Mouse (Mus musculus) hindbrain, embryonic 16.5 days (tissue): Measurements from ENCODE around the gene Megf9. TPM values are rescaled to one million over a fixed set of nuclear protein-coding genes. Genes with fewer than 3 reads are reported as not detected.

Experiments
- ATAC-seq: fragments of 200-750 bp; cut with Nextera tagmentation; 2 replicates; pipeline ENCODE4 v1.8.0; 2017; ENCODE audit warnings: moderate TSS enrichment, moderate library complexity
- H3K27ac ChIP-seq: fragments of 300-500 bp; sonication (generic); 2 replicates; pipeline ENCODE4 v1.5.1; 2014; ENCODE audit warnings: low read depth, mild to moderate bottlenecking, control low read depth, low read length, moderate library complexity
- H3K27me3 ChIP-seq: fragments of 300-500 bp; sonication (generic); replicated peaks from 2 replicates; pipeline ENCODE4 v1.6.1; 2014; ENCODE audit warnings: low read length; ENCODE audit not compliant: control insufficient read depth, insufficient read depth
- H3K36me3 ChIP-seq: fragments of 300-500 bp; sonication (generic); 2 replicates; pipeline ENCODE4 v1.6.1; 2014; ENCODE audit warnings: mild to moderate bottlenecking, low read length, moderate library complexity, mixed read lengths; ENCODE audit not compliant: control insufficient read depth, insufficient read depth
- H3K4me1 ChIP-seq: fragments of 300-500 bp; sonication (generic); 2 replicates; pipeline ENCODE4 v1.6.1; 2014; ENCODE audit warnings: low read depth, low read length; ENCODE audit not compliant: control insufficient read depth, insufficient read depth
- H3K4me2 ChIP-seq: fragments of 300-500 bp; sonication (generic); 2 replicates; pipeline ENCODE4 v1.6.1; 2014; ENCODE audit warnings: mild to moderate bottlenecking, low read length, control low read depth, moderate library complexity
- H3K4me3 ChIP-seq: fragments of 300-500 bp; sonication (generic); 2 replicates; pipeline ENCODE4 v1.5.1; 2014; ENCODE audit warnings: mild to moderate bottlenecking, low read length, control low read depth, moderate library complexity
- H3K9ac ChIP-seq: fragments of 300-500 bp; sonication (generic); 2 replicates; pipeline ENCODE4 v1.6.1; 2014; ENCODE audit warnings: low read depth, mild to moderate bottlenecking, control low read depth, low read length, moderate library complexity
- H3K9me3 ChIP-seq: fragments of 300-500 bp; sonication (generic); 2 replicates; pipeline ENCODE4 v1.6.1; 2014; ENCODE audit warnings: mild to moderate bottlenecking, low read length, moderate library complexity; ENCODE audit not compliant: control insufficient read depth
- WGBS: fragments of 180-500 bp; shearing (Covaris S2); extraction: QIAGEN DNeasy Blood & Tissue Kit; methylation state at CpG from one replicate; pipeline ENCODE4 v1.1.7; 2014; 5-methylcytosine and 5-hydroxymethylcytosine counted together
- polyA plus RNA-seq: library from polyadenylated mRNA; unstranded; fragments of >200 nt; fragmentation: Nextera tagmentation; extraction: Ambion mirVana; gene quantifications from 2 replicates; pipeline ENCODE4 v1.2.1, GENCODE M21; 2015

The Megf9 gene
- polyA plus RNA-seq, 1 experiment from 2014 or later, result 22.4 TPM

DNA sequence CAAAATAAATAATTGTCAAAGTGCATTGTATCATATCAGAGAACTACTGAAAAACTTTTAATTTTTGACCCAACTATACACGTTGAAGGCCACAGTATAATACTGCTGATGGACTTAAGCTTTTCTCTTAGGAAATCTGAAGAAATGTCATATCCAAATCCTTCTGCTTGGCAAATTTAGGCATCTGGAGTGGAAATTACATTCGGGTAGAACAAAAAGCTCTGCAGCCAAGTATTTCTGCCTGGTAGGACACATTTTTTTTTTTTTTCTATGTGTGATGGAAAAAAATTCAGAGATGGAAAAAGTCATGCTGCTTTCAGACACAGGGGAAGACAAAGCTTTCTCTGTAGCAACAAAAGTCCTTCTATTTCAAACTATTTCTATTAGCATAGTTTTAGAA lies 63.4 kb downstream of the Megf9 start:
- Histone ChIP-seq H3K4me3 (no peak overlapping the region), H3K4me2 (no peak overlapping the region), H3K36me3 (no peaks in the 10 kb centered on the region), H3K27ac (no peak overlapping the region), H3K4me1 (no peaks in the 10 kb centered on the region), H3K9me3 (no peaks in the 10 kb centered on the region), H3K9ac (no peak overlapping the region), H3K27me3 (no peaks in the 10 kb centered on the region)
- 78% methylated on average over 2 of the region's 2 CpGs for WGBS
- ATAC-seq, result no peak

DNA sequence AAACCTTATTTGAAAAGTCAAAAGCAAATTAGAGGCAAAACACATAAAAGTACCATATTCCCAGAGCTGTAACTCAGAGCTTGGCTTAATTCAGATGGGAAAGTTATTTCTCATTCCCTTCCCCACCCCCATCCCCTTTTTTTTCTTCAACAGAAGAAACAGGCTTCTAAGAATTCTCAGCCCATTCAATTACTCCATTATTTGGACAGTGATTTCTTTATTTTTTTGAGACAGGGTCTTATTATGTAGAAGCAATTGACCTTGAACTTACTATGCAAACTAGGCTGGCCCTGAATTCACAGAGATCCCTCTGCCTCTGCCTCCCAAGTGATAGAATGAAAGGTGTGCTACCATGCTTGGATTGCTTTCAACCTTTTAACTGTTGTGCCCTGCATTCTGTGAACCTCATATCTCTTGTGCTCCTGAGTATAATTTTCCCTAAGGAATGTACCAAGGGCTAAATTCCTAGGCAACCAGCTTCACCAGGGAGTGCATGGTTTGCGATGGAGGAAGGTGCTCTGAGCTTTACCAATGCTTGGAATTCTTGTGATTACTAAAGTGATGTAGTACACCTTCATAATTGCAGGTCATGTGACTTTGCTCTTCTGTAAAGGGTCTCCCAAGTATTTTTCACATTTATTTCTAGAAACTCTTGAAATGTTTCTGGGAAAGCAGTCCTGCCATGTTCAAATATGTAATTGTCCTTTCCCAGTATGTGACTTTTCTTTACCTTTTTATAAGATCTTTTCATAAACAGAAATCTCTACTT lies 68.7 kb downstream of the Megf9 start:
- WGBS, result 83% methylated on average over 1 of the region's 1 CpGs
- Histone ChIP-seq H3K36me3 (no peaks in the 10 kb centered on the region), H3K27ac (no peak overlapping the region), H3K27me3 (no peaks in the 10 kb centered on the region), H3K9ac (no peak overlapping the region), H3K9me3 (no peaks in the 10 kb centered on the region), H3K4me1 (no peaks in the 10 kb centered on the region), H3K4me3 (no peak overlapping the region), H3K4me2 (no peak overlapping the region)
- ATAC-seq, result no peak

DNA sequence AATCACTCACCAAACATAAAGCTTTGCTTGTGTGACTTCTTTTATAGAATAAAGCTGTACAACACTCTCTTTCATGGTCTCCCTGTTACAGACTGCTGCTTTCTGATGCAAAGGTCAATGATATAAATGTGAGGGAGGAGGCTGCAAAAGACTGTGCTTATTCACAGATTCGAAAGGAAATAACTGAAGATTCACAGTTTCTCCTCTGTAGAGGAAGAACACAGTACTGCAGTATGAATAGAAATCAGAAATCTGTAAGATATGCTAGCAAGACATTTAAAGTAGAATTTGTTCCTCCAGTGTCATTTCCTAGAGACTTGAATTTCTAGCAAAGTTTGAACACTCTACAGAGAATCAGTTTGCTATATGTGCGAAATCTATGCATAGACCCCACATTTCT lies 71.5 kb downstream of the Megf9 start:
- 71% methylated on average over 2 of the region's 2 CpGs for WGBS
- H3K36me3 ChIP-seq, result no peaks in the 10 kb centered on the region
- H3K4me2 ChIP-seq, result no peak overlapping the region
- H3K9me3 ChIP-seq, result no peaks in the 10 kb centered on the region
- H3K4me1 ChIP-seq, result no peaks in the 10 kb centered on the region
- no peak for ATAC-seq
- H3K9ac ChIP-seq, result no peak overlapping the region
- no peak overlapping the region for H3K4me3 ChIP-seq
- H3K27ac ChIP-seq, result no peak overlapping the region
- no peaks in the 10 kb centered on the region for H3K27me3 ChIP-seq

DNA sequence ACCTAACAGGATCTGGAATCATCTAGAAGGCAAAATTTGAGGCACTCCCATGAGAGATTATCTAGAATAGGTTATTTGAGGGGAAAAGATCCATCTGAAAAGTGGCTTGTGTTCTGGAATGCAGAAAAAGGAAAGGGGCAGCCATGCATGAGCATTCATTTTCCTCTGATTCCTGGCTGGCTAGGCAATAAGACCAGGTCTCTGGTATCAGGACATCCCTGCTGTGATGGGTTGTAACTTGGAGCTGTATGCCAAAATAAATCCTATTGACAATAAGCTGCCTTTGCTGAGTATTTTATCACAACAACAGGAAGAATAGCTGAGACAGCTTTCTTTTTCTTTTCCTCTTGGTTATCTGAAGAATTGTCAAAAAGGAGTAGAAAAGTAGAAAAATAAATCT lies 73.4 kb downstream of the Megf9 start:
- ATAC-seq, result no peak
- Histone ChIP-seq H3K9me3 (no peaks in the 10 kb centered on the region), H3K4me2 (no peak overlapping the region), H3K4me3 (no peak overlapping the region), H3K27me3 (no peaks in the 10 kb centered on the region), H3K4me1 (no peaks in the 10 kb centered on the region), H3K27ac (no peak overlapping the region), H3K36me3 (no peaks in the 10 kb centered on the region), H3K9ac (no peak overlapping the region)

DNA sequence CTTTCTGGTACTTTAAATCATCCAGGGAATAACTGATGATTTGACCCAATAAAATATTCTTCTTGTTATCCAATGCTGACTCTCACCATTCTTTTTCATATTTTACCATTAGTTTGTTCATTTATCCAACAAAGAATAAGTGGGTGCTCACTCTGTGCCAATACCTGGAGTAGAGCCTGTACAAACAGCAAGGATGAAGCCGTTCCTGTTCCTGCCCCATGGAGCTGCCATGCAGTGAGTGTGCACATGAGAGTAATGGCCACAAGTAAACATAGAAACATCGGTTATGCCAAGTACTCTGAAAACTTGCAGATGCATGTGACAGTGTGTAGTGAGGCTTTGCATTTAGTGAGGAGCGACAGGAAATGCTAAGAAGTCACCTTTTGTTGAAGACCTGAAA lies 82.6 kb downstream of the Megf9 start:
- H3K27ac ChIP-seq, result no peak overlapping the region
- no peak overlapping the region for H3K9ac ChIP-seq
- WGBS, result 83% methylated on average over 3 of the region's 3 CpGs
- no peak overlapping the region for H3K4me2 ChIP-seq
- ATAC-seq, result no peak; the same call in 1 of the 2 replicates
- no peaks in the 10 kb centered on the region for H3K4me1 ChIP-seq
- H3K9me3 ChIP-seq, result no peaks in the 10 kb centered on the region
- H3K36me3 ChIP-seq, result peaks cover 6% of the 10 kb centered on the region; the same call in 1 of the 2 replicates
- H3K4me3 ChIP-seq, result no peak overlapping the region
- H3K27me3 ChIP-seq, result no peaks in the 10 kb centered on the region

DNA sequence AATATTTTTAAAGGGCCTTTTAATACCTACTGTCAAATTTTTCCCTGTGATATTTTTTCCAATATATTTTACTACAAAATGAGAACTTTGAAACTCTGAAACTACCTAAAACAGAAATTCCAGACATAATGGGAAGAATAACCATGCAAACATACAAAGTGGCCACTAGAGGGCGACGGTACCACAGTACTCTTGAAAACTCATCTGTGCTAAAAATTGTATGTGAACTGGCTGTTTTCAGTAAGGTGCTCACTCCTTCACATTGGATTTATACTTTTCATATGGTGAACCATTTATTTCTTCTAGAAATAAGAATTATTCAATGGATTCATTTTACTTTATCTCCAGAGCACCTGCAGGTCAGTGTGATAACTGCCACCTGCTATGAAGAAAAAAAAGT lies 83.0 kb downstream of the Megf9 start:
- Histone ChIP-seq H3K36me3 (peaks cover 6% of the 10 kb centered on the region; the same call in 1 of the 2 replicates), H3K27me3 (no peaks in the 10 kb centered on the region), H3K27ac (no peak overlapping the region), H3K4me2 (no peak overlapping the region), H3K9ac (no peak overlapping the region), H3K4me3 (no peak overlapping the region), H3K9me3 (no peaks in the 10 kb centered on the region), H3K4me1 (no peaks in the 10 kb centered on the region)
- WGBS, result 1% methylated on average over 2 of the region's 2 CpGs
- 0 out of 2 replicates have a peak, but pooled peaks have one; percentile 14 for ATAC-seq

DNA sequence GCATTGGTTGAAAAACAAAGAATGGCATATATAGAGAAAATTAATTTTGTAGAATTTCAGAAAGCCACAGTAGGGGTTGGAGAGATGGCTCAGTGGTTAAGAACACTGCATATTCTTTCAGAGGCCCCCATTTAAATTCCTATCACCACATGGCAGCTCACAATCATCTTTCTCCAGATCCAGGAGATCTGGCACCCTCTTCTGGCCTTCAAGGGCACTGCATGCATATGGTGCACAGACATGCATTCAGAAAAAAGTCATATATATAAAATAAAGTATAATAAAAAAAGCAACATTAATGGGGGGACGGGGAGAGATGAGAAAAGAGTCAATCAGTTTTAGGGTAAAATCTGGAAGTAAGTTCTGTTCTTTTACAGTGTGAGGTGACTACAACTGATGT lies 85.1 kb downstream of the Megf9 start:
- 92% methylated on average over 1 of the region's 1 CpGs for WGBS
- Histone ChIP-seq H3K9ac (no peak overlapping the region), H3K36me3 (no peaks in the 10 kb centered on the region), H3K9me3 (no peaks in the 10 kb centered on the region), H3K4me1 (no peaks in the 10 kb centered on the region), H3K4me3 (no peak overlapping the region), H3K27me3 (no peaks in the 10 kb centered on the region), H3K27ac (no peak overlapping the region), H3K4me2 (no peak overlapping the region)
- no peak for ATAC-seq

DNA sequence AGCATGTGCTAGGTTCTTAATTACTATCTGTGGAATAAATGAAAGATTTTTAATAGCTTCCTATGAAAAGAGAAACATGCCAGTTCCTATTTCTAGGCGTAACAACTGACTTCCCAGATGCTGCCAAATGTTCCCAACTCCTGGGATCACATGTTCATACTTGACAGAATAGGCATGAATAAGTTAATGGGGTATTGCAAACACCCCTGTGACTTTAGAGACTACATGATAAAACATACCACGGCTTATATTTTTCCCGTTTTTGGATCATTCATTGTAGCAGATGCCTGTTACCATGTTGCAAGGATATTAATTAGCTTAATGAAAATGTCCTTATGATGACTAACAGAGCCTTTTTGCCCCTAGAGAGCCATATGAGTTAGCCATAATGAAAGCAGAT lies 88.0 kb downstream of the Megf9 start:
- no peak overlapping the region for H3K27ac ChIP-seq
- no peak overlapping the region for H3K9ac ChIP-seq
- WGBS, result 64% methylated on average over 3 of the region's 3 CpGs
- no peak overlapping the region for H3K4me3 ChIP-seq
- no peak; the same call in 1 of the 2 replicates for ATAC-seq
- H3K27me3 ChIP-seq, result no peaks in the 10 kb centered on the region
- H3K4me1 ChIP-seq, result no peaks in the 10 kb centered on the region
- H3K4me2 ChIP-seq, result no peak overlapping the region
- H3K36me3 ChIP-seq, result no peaks in the 10 kb centered on the region
- H3K9me3 ChIP-seq, result no peaks in the 10 kb centered on the region

DNA sequence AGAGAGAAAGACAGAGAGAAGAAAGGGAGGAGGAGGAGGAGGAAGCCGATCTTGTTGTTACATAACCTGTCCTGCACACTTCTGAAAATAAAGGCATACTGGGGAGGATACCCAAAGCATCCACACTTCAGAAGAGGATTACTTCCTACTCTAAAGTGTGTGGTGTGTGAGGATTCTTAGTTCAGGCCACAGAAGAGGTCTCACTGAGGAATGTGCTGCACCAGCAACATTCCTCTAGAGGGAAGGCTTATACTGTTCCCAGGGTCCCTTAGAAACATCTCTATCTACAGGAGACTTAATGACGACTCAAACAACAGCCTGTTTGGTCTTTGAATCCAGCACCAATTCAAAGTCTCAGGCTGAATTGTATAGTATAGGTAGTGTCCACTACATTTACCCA lies 114.6 kb downstream of the Megf9 start:
- H3K9ac ChIP-seq, result no peak overlapping the region
- H3K4me2 ChIP-seq, result no peak overlapping the region
- no peak overlapping the region for H3K27ac ChIP-seq
- WGBS, result 59% methylated on average over 2 of the region's 2 CpGs
- H3K4me3 ChIP-seq, result no peak overlapping the region
- H3K9me3 ChIP-seq, result no peaks in the 10 kb centered on the region
- no peaks in the 10 kb centered on the region for H3K36me3 ChIP-seq
- no peak for ATAC-seq
- H3K27me3 ChIP-seq, result no peaks in the 10 kb centered on the region
- H3K4me1 ChIP-seq, result no peaks in the 10 kb centered on the region
